Mouse (Mus musculus) layer of hippocampus, adult 11-12 months (tissue): ENCODE measurements around the gene Tmem40.
A peak's percentile ranks its signal among the peaks of the same experiment; 100 is the strongest.

Experiments
- DNase-seq: peaks from one replicate; pipeline ENCODE4 v3.0.0; 2022; ENCODE audit warnings: low spot score

Gene Tmem40

GRCm38 (mm10) chr6:115761995-115762756 lies at the start of gene Tmem40:
TSS of gene Tmem40 (minus strand) at chr6:115762410.
- no peak for DNase-seq

- DNase-seq, result no peak
Observed at GRCm38 (mm10) chr6:115811606-115812005, 49.4 kb upstream of the Tmem40 start.

GRCm38 (mm10) chr6:115808488-115809231 lies 46.5 kb upstream of the Tmem40 start, which contains the start of gene Rpl32:
TSS of gene Rpl32 (minus strand) at chr6:115808747.
- peak; percentile 88 for DNase-seq

- DNase-seq, result no peak
Observed at GRCm38 (mm10) chr6:115808196-115808487, 45.9 kb upstream of the Tmem40 start.

- no peak for DNase-seq
Observed at GRCm38 (mm10) chr6:115807464-115808195, 45.4 kb upstream of the Tmem40 start.

- DNase-seq, result no peak
Observed at GRCm38 (mm10) chr6:115804432-115805192, 42.4 kb upstream of the Tmem40 start.

GRCm38 (mm10) chr6:115803541-115804382 lies 41.6 kb upstream of the Tmem40 start:
- peak; percentile 82 for DNase-seq

- DNase-seq, result no peak
Observed at GRCm38 (mm10) chr6:115801811-115802210, 39.6 kb upstream of the Tmem40 start.

- no peak for DNase-seq
Observed at GRCm38 (mm10) chr6:115792691-115793215, 30.5 kb upstream of the Tmem40 start.

- peak; percentile 21 for DNase-seq
Observed at GRCm38 (mm10) chr6:115791842-115792686, 29.9 kb upstream of the Tmem40 start.

GRCm38 (mm10) chr6:115791016-115791415 lies 28.8 kb upstream of the Tmem40 start:
- DNase-seq, result no peak

- DNase-seq, result no peak
Observed at GRCm38 (mm10) chr6:115782781-115783180, 20.6 kb upstream of the Tmem40 start.

- no peak for DNase-seq
Observed at GRCm38 (mm10) chr6:115776363-115776762, 14.2 kb upstream of the Tmem40 start.

- no peak for DNase-seq
Observed at GRCm38 (mm10) chr6:115775838-115776237, 13.6 kb upstream of the Tmem40 start.

GRCm38 (mm10) chr6:115774501-115774921 lies 12.3 kb upstream of the Tmem40 start, which contains the start of gene Cand2:
TSS of gene Cand2 (plus strand) at chr6:115774538.
- no peak for DNase-seq

- no peak for DNase-seq
Observed at GRCm38 (mm10) chr6:115773966-115774413, 11.8 kb upstream of the Tmem40 start.

GRCm38 (mm10) chr6:115772604-115773003 lies 10.4 kb upstream of the Tmem40 start:
- DNase-seq, result no peak

GRCm38 (mm10) chr6:115772201-115772600 lies 10.0 kb upstream of the Tmem40 start:
- no peak for DNase-seq

GRCm38 (mm10) chr6:115770852-115771251 lies 8.6 kb upstream of the Tmem40 start:
- no peak for DNase-seq
